Mouse (Mus musculus) testis, adult 2 months (tissue): ENCODE measurements at regions not wholly inside any gene's neighbourhood (a gene's known extent, or its start where the extent isn't known, plus 50 kb on each side); places are given as distances from the start of the nearest gene placed in this dataset.

Experiments
- CTCF ChIP-seq: fragments of 200-500 bp; IDR thresholded peaks from 2 replicates; pipeline ENCODE4 v1.5.1; 2012; ENCODE audit warnings: low read depth, mild to moderate bottlenecking, inconsistent platforms, low read length, moderate library complexity; ENCODE audit not compliant: control insufficient read depth, insufficient read depth, insufficient replicate concordance
- POLR2A ChIP-seq: fragments of 200-500 bp; IDR thresholded peaks from 2 replicates; pipeline ENCODE4 v1.6.1; 2012; ENCODE audit warnings: low read depth, mild to moderate bottlenecking, inconsistent platforms, low read length, moderate library complexity; ENCODE audit not compliant: control insufficient read depth

GRCm38 (mm10) chr12:26191982-26192576, 223.0 kb downstream of the Rnf144a start:
- TF ChIP-seq CTCF (no peak), POLR2A (no peak)
